Comparison of ENCODE assay signal across 22 mouse cellular contexts in the genomic region with DNA sequence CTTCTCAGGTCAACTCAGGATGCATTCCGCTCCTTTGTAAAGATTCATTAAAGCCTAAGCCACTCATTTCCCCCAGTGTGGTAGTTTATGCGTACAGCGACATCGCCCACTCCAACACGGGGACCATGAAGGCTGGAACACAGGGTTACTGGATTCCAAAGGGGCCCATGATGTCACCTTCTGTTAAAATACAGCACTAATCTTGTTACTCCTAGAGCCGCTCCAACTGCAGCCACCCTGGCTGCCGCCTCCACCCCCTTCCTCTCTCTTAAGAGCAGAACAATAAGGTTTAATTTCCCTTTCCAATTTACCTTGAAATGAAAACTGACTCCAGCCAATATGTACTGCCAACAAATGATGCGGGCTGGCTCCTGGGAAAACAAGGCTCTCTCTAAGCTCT. TPM values are rescaled to one million over a fixed set of nuclear protein-coding genes. Genes with fewer than 3 reads are reported as not detected.
DNase-seq lines count a peak whose midpoint lies in the region; ATAC-seq lines count a peak whose summit lies in the region.
"Had no signal": no experiment of that assay in that cellular context is flagged by ENCODE, and none has a peak within 500 bp of the region (broad histone marks: within the 10 kb centered on the region; RNA-seq: fewer than 3 reads in every experiment).

No protein-coding gene starts in this region.

- peak overlapping the region; percentile 77 for H3K4me2 ChIP-seq in hindbrain, embryonic 15.5 days
- H3K4me2 ChIP-seq in hindbrain, embryonic 11.5 days (replicated peaks; ENCODE audit: low read depth, low read length) = no peak overlapping the region
- peak overlapping the region; percentile 74 for H3K4me2 ChIP-seq in neural tube, embryonic 12.5 days (replicated peaks)
- H3K4me2 ChIP-seq in neural tube, embryonic 15.5 days = peak overlapping the region; percentile 78
- H3K4me2 ChIP-seq: embryonic facial prominence, embryonic 12.5 days; limb, embryonic 12.5 days; lung, embryonic 15.5 days; midbrain, embryonic 12.5 days had no signal

- H3K27ac ChIP-seq in hindbrain, embryonic 15.5 days (replicated peaks) = peak overlapping the region; percentile 84
- no peak overlapping the region for H3K27ac ChIP-seq in hindbrain, embryonic 11.5 days (ENCODE audit: low read depth, low read length)
- H3K27ac ChIP-seq in neural tube, embryonic 12.5 days = no peak overlapping the region
- peak overlapping the region; percentile 93 for H3K27ac ChIP-seq in brown adipose tissue, adult 24 weeks (replicated peaks; ENCODE audit: low read depth, low read length)
- H3K27ac ChIP-seq in neural tube, embryonic 15.5 days (replicated peaks) = peak overlapping the region; percentile 90
- H3K27ac ChIP-seq: embryonic facial prominence, embryonic 12.5 days; heart, embryonic 10.5 days; limb, embryonic 12.5 days; liver, embryonic 13.5 days; lung, embryonic 15.5 days; midbrain, embryonic 12.5 days had no signal

- no peaks in the 10 kb centered on the region for H3K9me3 ChIP-seq in hindbrain, embryonic 15.5 days
- H3K9me3 ChIP-seq in hindbrain, embryonic 11.5 days (ENCODE audit: control insufficient read depth, low read length) = no peaks in the 10 kb centered on the region
- H3K9me3 ChIP-seq in neural tube, embryonic 12.5 days = no peaks in the 10 kb centered on the region
- H3K9me3 ChIP-seq in neural tube, embryonic 15.5 days (replicated peaks) = no peaks in the 10 kb centered on the region
- H3K9me3 ChIP-seq: embryonic facial prominence, embryonic 12.5 days; G1E; heart, embryonic 10.5 days; limb, embryonic 12.5 days; liver, embryonic 13.5 days; lung, embryonic 15.5 days; midbrain, embryonic 12.5 days had no signal

- H3K36me3 ChIP-seq in hindbrain, embryonic 15.5 days = peaks cover 27% of the 10 kb centered on the region
- peaks cover 7% of the 10 kb centered on the region for H3K36me3 ChIP-seq in hindbrain, embryonic 11.5 days (ENCODE audit: control insufficient read depth, insufficient read depth, low read length)
- H3K36me3 ChIP-seq in neural tube, embryonic 12.5 days = peaks cover 37% of the 10 kb centered on the region
- H3K36me3 ChIP-seq in neural tube, embryonic 15.5 days = peaks cover 33% of the 10 kb centered on the region

- 70% methylated on average over 8 of the region's 8 CpGs for WGBS in hindbrain, embryonic 15.5 days
- WGBS in hindbrain, embryonic 11.5 days = 88% methylated on average over 8 of the region's 8 CpGs
- WGBS in neural tube, embryonic 12.5 days = 76% methylated on average over 8 of the region's 8 CpGs
- WGBS in neural tube, embryonic 15.5 days = 43% methylated on average over 8 of the region's 8 CpGs

- ATAC-seq in hindbrain, embryonic 15.5 days (ENCODE audit: low FRiP score, low read depth) = 0 out of 2 replicates have a peak, but pooled peaks have one; percentile 4
- ATAC-seq in hindbrain, embryonic 11.5 days (ENCODE audit: low FRiP score) = no peak
- ATAC-seq in neural tube, embryonic 12.5 days (ENCODE audit: low FRiP score, low read depth) = no peak
- ATAC-seq in neural tube, embryonic 15.5 days (ENCODE audit: low FRiP score) = peak; percentile 58
- ATAC-seq: forebrain, embryonic 14.5 days had no signal

- H3K9ac ChIP-seq in hindbrain, embryonic 15.5 days = 0 out of 2 replicates have a peak overlapping the region, but pooled peaks have one; percentile 70
- no peak overlapping the region for H3K9ac ChIP-seq in hindbrain, embryonic 11.5 days (ENCODE audit: low read depth, low read length)
- no peak overlapping the region for H3K9ac ChIP-seq in neural tube, embryonic 12.5 days
- peak overlapping the region; percentile 70; the same call in 1 of the 2 replicates for H3K9ac ChIP-seq in neural tube, embryonic 15.5 days (replicated peaks)
- H3K9ac ChIP-seq: embryonic facial prominence, embryonic 12.5 days; limb, embryonic 12.5 days; liver, embryonic 13.5 days; lung, embryonic 15.5 days; midbrain, embryonic 12.5 days had no signal

- peaks cover 34% of the 10 kb centered on the region for H3K4me1 ChIP-seq in hindbrain, embryonic 15.5 days (replicated peaks)
- peaks cover 2% of the 10 kb centered on the region; the same call in 1 of the 2 replicates for H3K4me1 ChIP-seq in hindbrain, embryonic 11.5 days (replicated peaks; ENCODE audit: control insufficient read depth, insufficient read depth, low read length)
- peaks cover 24% of the 10 kb centered on the region for H3K4me1 ChIP-seq in neural tube, embryonic 12.5 days
- H3K4me1 ChIP-seq in brown adipose tissue, adult 24 weeks (ENCODE audit: control insufficient read depth, insufficient read depth, insufficient read length, low read length) = peaks cover 4% of the 10 kb centered on the region; the same call in 1 of the 2 replicates
- H3K4me1 ChIP-seq in neural tube, embryonic 15.5 days = peaks cover 56% of the 10 kb centered on the region

- peak overlapping the region; percentile 73 for H3K4me3 ChIP-seq in hindbrain, embryonic 15.5 days
- H3K4me3 ChIP-seq in hindbrain, embryonic 11.5 days (ENCODE audit: low read depth, low read length) = no peak overlapping the region
- no peak overlapping the region for H3K4me3 ChIP-seq in neural tube, embryonic 12.5 days
- peak overlapping the region; percentile 34 for H3K4me3 ChIP-seq in brown adipose tissue, adult 24 weeks (ENCODE audit: insufficient read depth, low read depth, low read length)
- H3K4me3 ChIP-seq in neural tube, embryonic 15.5 days (replicated peaks) = peak overlapping the region; percentile 71
- H3K4me3 ChIP-seq: embryonic facial prominence, embryonic 12.5 days; heart, embryonic 10.5 days; limb, embryonic 12.5 days; liver, embryonic 13.5 days; lung, embryonic 15.5 days; midbrain, embryonic 12.5 days; myocyte had no signal

- no peak for DNase-seq in hindbrain, embryonic 11.5 days (ENCODE audit: low spot score)
- DNase-seq in neural tube, embryonic 10.5 days (ENCODE audit: extremely low spot score, low spot score) = no peak
- DNase-seq in right cerebral cortex, postnatal 36 days (ENCODE audit: low spot score in 2 of 2) = no peak
- DNase-seq: adrenal gland, postnatal 36 days; cerebellum, adult 2 months; gastrocnemius, postnatal 25 days; heart, postnatal 10 days; kidney, adult 8-10 months; liver, embryonic 13.5 days; thymus, postnatal 25 days had no signal

- no peaks in the 10 kb centered on the region for H3K27me3 ChIP-seq in hindbrain, embryonic 15.5 days
- H3K27me3 ChIP-seq in hindbrain, embryonic 11.5 days (ENCODE audit: control insufficient read depth, insufficient read depth, low read length) = no peaks in the 10 kb centered on the region
- no peaks in the 10 kb centered on the region for H3K27me3 ChIP-seq in neural tube, embryonic 12.5 days (replicated peaks)
- no peaks in the 10 kb centered on the region for H3K27me3 ChIP-seq in neural tube, embryonic 15.5 days (replicated peaks)
- H3K27me3 ChIP-seq: embryonic facial prominence, embryonic 12.5 days; limb, embryonic 12.5 days; liver, embryonic 13.5 days; lung, embryonic 15.5 days; midbrain, embryonic 12.5 days had no signal

RNA-seq across cellular contexts. Expression of a gene that starts 2.3 kb away (rescaled TPM):
- 55.6 and 64.2 TPM in 2 replicates for polyA plus RNA-seq in hindbrain, embryonic 15.5 days (2015; fragmentation: Nextera tagmentation; extraction: Ambion mirVana)
- 13.8 and 14.4 TPM in 2 replicates for polyA plus RNA-seq in hindbrain, embryonic 11.5 days (2014; fragmentation: Nextera tagmentation; extraction: Ambion mirVana)
- 57.0 and 58.4 TPM in 2 replicates for polyA plus RNA-seq in neural tube, embryonic 12.5 days (2016; fragmentation: Nextera tagmentation; extraction: Ambion mirVana)
- 4.0 and 7.6 TPM in 2 replicates for polyA plus RNA-seq in brown adipose tissue, adult 24 weeks (2012; ENCODE audit: insufficient read depth, insufficient read length, missing spikeins)
- 70.4 and 81.7 TPM in 2 replicates for polyA plus RNA-seq in neural tube, embryonic 15.5 days (2015; fragmentation: Nextera tagmentation; extraction: Ambion mirVana)

RNA-seq across cellular contexts. Expression of a gene that starts 13.9 kb away (rescaled TPM):
- polyA plus RNA-seq in hindbrain, embryonic 15.5 days (2015; fragmentation: Nextera tagmentation; extraction: Ambion mirVana) = 66.0 and 78.0 TPM in 2 replicates
- 147 and 158 TPM in 2 replicates for polyA plus RNA-seq in hindbrain, embryonic 11.5 days (2014; fragmentation: Nextera tagmentation; extraction: Ambion mirVana)
- 125 and 143 TPM in 2 replicates for polyA plus RNA-seq in neural tube, embryonic 12.5 days (2016; fragmentation: Nextera tagmentation; extraction: Ambion mirVana)
- polyA plus RNA-seq in brown adipose tissue, adult 24 weeks (2012; ENCODE audit: insufficient read depth, insufficient read length, missing spikeins) = 24.3 and 31.2 TPM in 2 replicates
- 60.9 and 69.5 TPM in 2 replicates for polyA plus RNA-seq in neural tube, embryonic 15.5 days (2015; fragmentation: Nextera tagmentation; extraction: Ambion mirVana)

RNA-seq across cellular contexts. Expression of a gene that starts 54.7 kb away (rescaled TPM):
- 74.3 and 80.5 TPM in 2 replicates for polyA plus RNA-seq in hindbrain, embryonic 15.5 days (2015; fragmentation: Nextera tagmentation; extraction: Ambion mirVana)
- polyA plus RNA-seq in hindbrain, embryonic 11.5 days (2014; fragmentation: Nextera tagmentation; extraction: Ambion mirVana) = 27.9 and 35.2 TPM in 2 replicates
- 75.5 and 79.5 TPM in 2 replicates for polyA plus RNA-seq in neural tube, embryonic 12.5 days (2016; fragmentation: Nextera tagmentation; extraction: Ambion mirVana)
- 333 and 448 TPM in 2 replicates for polyA plus RNA-seq in brown adipose tissue, adult 24 weeks (2012; ENCODE audit: insufficient read depth, insufficient read length, missing spikeins)
- 71.8 and 78.2 TPM in 2 replicates for polyA plus RNA-seq in neural tube, embryonic 15.5 days (2015; fragmentation: Nextera tagmentation; extraction: Ambion mirVana)

Comparison
In these comparisons a context has a peak if more than half of its experiments do, and no peak if none do; other contexts are left out.
1. ATAC-seq: peak in hindbrain, embryonic 15.5 days (single experiment) and neural tube, embryonic 15.5 days (single experiment); none in hindbrain, embryonic 11.5 days (single experiment) and neural tube, embryonic 12.5 days (single experiment).
2. H3K27ac ChIP-seq: peak in hindbrain, embryonic 15.5 days (single experiment), brown adipose tissue, adult 24 weeks (single experiment) and neural tube, embryonic 15.5 days (single experiment); none in hindbrain, embryonic 11.5 days (single experiment) and neural tube, embryonic 12.5 days (single experiment).
3. H3K4me3 ChIP-seq: peak in hindbrain, embryonic 15.5 days (single experiment), brown adipose tissue, adult 24 weeks (single experiment) and neural tube, embryonic 15.5 days (single experiment); none in hindbrain, embryonic 11.5 days (single experiment) and neural tube, embryonic 12.5 days (single experiment).
4. H3K9ac ChIP-seq: peak in hindbrain, embryonic 15.5 days (single experiment) and neural tube, embryonic 15.5 days (single experiment); none in hindbrain, embryonic 11.5 days (single experiment) and neural tube, embryonic 12.5 days (single experiment).